Mouse (Mus musculus) CD8-positive naive resting alpha-beta T cell, adult 57 days (primary cell): ENCODE data around the gene Rassf7. TPM values are rescaled to one million over a fixed set of nuclear protein-coding genes. Genes with fewer than 3 reads are reported as not detected.

Experiments used
- total RNA-seq: library from RNA; stranded (reverse); gene quantifications from one replicate; pipeline ENCODE4 v1.2.4, GENCODE M21; 2023

The Rassf7 gene
- total RNA-seq = 8.1 TPM

DNA sequence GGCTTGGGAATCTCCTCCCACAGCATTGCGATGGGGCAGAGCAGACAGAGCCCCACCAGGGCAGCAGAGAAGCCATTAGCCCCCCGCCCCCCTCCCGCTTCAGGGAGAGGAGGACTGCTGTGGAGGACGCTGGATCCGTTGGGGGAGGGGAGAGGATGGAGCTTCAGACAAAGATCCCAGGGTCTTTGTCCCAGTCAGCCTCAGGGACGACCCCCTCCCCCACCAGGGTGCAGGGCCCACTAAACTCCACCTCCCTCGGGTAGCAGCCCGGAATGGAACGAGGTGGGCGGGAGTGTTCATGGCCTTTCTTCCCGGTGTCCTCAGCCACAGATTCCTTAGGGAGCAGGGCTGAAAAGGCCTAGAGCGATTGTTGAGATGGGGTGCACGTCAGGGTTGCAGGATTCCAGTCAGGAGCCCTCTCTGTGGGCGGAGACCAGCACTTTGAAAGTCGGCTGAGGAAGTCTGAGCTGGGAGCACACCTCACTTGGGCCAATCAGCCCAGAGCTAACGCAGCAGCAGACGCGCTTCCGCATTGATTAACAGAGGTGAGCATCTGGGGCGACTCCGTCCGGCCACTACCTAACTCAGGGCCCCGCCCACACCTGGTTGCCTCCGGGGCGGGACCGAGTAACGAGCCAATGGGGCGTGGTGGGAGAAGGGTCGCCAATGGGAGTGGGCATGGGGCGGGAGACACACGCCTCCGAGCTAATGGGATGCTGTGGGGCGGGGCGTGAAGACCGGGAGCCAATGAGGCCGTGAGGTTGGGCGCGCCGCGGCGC lies at the start of gene Rassf7:
Gene Rassf7 (plus strand): TSS at position 760 of the 779 bp plus-strand sequence.

GRCm38 (mm10) chr7:141172116-141173006 lies 43.3 kb upstream of the Rassf7 start, which contains the start of gene Rnh1:
Rnh1 (minus strand) TSS chr7:141172857.

GRCm38 (mm10) chr7:141193948-141194347 lies 21.7 kb upstream of the Rassf7 start, which contains the start of the genes Hras and Lrrc56:
Hras (minus strand) TSS chr7:141194005.
Lrrc56 (plus strand) TSS chr7:141194157.

GRCm38 (mm10) chr7:141213605-141214235 lies 1.9 kb upstream of the Rassf7 start, which contains the start of gene Lmntd2:
Lmntd2 (minus strand) TSS chr7:141214080.

GRCm38 (mm10) chr7:141228279-141229067 lies 12.8 kb downstream of the Rassf7 start, which contains the start of gene Phrf1:
Phrf1 (plus strand) TSS chr7:141228784.

GRCm38 (mm10) chr7:141265739-141266561 lies 50.3 kb downstream of the Rassf7 start, which contains the start of gene Irf7:
Irf7 (minus strand) TSS chr7:141266481.

Other genes starting within 250 kb of the Rassf7 start
- gene Ifitm1, start 248.6 kb upstream of the Rassf7 start, total RNA-seq = not detected
- 5.0 TPM for gene Ifitm3, start 205.1 kb upstream of the Rassf7 start, total RNA-seq
- 2.3 TPM for gene Ifitm6, start 197.9 kb upstream of the Rassf7 start, total RNA-seq
- gene Gm17387, start 186.7 kb upstream of the Rassf7 start, total RNA-seq = not detected
- 1.3 TPM for gene B4galnt4, start 154.8 kb upstream of the Rassf7 start, total RNA-seq
- gene Pkp3, start 137.6 kb upstream of the Rassf7 start, total RNA-seq = 37.8 TPM
- gene Sigirr, start 115.3 kb upstream of the Rassf7 start, total RNA-seq = 71.6 TPM
- not detected for gene Ano9, start 98.1 kb upstream of the Rassf7 start, total RNA-seq
- 7.1 TPM for gene Ptdss2, start 93.5 kb upstream of the Rassf7 start, total RNA-seq
- gene Rnh1, start 43.0 kb upstream of the Rassf7 start, total RNA-seq = 37.7 TPM
- 33.2 TPM for gene Hras, start 21.9 kb upstream of the Rassf7 start, total RNA-seq
- 4.7 TPM for gene Lrrc56, start 21.7 kb upstream of the Rassf7 start, total RNA-seq
- gene Lmntd2, start 1.8 kb upstream of the Rassf7 start, total RNA-seq = 2.5 TPM
- 157 TPM for gene Phrf1, start 12.9 kb downstream of the Rassf7 start, total RNA-seq
- 57.4 TPM for gene Irf7, start 50.6 kb downstream of the Rassf7 start, total RNA-seq
- gene Cdhr5, start 60.9 kb downstream of the Rassf7 start, total RNA-seq = not detected
- not detected for gene Sct, start 63.3 kb downstream of the Rassf7 start, total RNA-seq
- not detected for gene Drd4, start 76.1 kb downstream of the Rassf7 start, total RNA-seq
- 58.1 TPM for gene Deaf1, start 111.8 kb downstream of the Rassf7 start, total RNA-seq
- 20.9 TPM for gene Tmem80, start 111.9 kb downstream of the Rassf7 start, total RNA-seq
- not detected for gene Eps8l2, start 123.0 kb downstream of the Rassf7 start, total RNA-seq
- 97.8 TPM for gene Taldo1, start 176.3 kb downstream of the Rassf7 start, total RNA-seq
- gene Gatd1, start 198.3 kb downstream of the Rassf7 start, total RNA-seq = 31.1 TPM
- gene Cend1, start 213.6 kb downstream of the Rassf7 start, total RNA-seq = not detected
- gene Slc25a22, start 222.0 kb downstream of the Rassf7 start, total RNA-seq = 67.0 TPM
- 5.7 TPM for gene Pidd1, start 228.2 kb downstream of the Rassf7 start, total RNA-seq
- gene Rplp2, start 231.5 kb downstream of the Rassf7 start, total RNA-seq = 3,653 TPM
- gene Pnpla2, start 239.3 kb downstream of the Rassf7 start, total RNA-seq = 53.0 TPM
- gene Cracr2b, start 245.2 kb downstream of the Rassf7 start, total RNA-seq = 1.0 TPM